Mouse (Mus musculus): ENCODE data around the gene Ube2cbp.

DNA sequence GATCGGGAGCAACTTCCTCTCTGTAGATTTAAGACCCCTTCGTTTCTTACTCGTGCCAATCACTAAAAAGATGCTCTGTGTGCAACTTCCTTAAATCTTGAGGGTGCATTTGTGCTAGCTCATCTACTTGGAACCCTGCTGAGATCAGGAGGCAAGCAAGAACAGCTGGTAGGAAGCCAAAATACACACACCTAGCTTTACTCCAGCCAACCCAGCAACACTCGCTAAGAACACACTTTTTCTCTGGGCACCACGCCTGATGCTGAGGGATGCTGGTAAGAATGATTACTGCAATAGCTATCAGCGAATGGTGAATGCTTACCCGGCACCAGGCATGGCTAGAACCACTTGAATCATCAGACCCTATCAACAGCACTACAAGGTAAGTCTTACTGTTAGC is 17.9 kb downstream of the Ube2cbp start:
- TF ChIP-seq GATA1 (IDR thresholded peaks at IDR 0.05; ENCODE audit: low read length) (no peak), TAL1 (IDR thresholded peaks at IDR 0.05; ENCODE audit: low read length) (no peak)

All from erythroblast, embryonic 14.5 days (primary cell).